Mouse (Mus musculus) lung, embryonic 15.5 days (tissue): Measurements from ENCODE around the gene Ppm1j. TPM values are rescaled to one million over a fixed set of nuclear protein-coding genes. Genes with fewer than 3 reads are reported as not detected.

Experiments used
- ATAC-seq: fragments of 200-750 bp; cut with Nextera tagmentation; 2 replicates; pipeline ENCODE4 v1.8.0; 2017; ENCODE audit warnings: moderate number of reproducible peaks, borderline replicate concordance; ENCODE audit not compliant: low FRiP score, low TSS enrichment; ENCODE audit errors: extremely low read depth
- H3K27ac ChIP-seq: fragments of 300-500 bp; sonication (generic); 2 replicates; pipeline ENCODE4 v1.5.1; 2015; ENCODE audit warnings: moderate library complexity, mild to moderate bottlenecking, inconsistent platforms
- H3K27me3 ChIP-seq: fragments of 300-500 bp; sonication (generic); 2 replicates; pipeline ENCODE4 v1.6.1; 2015; ENCODE audit warnings: inconsistent platforms
- H3K36me3 ChIP-seq: fragments of 300-500 bp; sonication (generic); 2 replicates; pipeline ENCODE4 v1.6.1; 2015; ENCODE audit warnings: inconsistent platforms
- H3K4me1 ChIP-seq: fragments of 300-500 bp; sonication (generic); 2 replicates; pipeline ENCODE4 v1.6.1; 2015; ENCODE audit warnings: inconsistent platforms
- H3K4me2 ChIP-seq: fragments of 300-500 bp; sonication (generic); 2 replicates; pipeline ENCODE4 v1.6.1; 2015; ENCODE audit warnings: inconsistent platforms, mild to moderate bottlenecking, moderate library complexity
- H3K4me3 ChIP-seq: fragments of 300-500 bp; sonication (generic); 2 replicates; pipeline ENCODE4 v1.5.1; 2015; ENCODE audit warnings: mild to moderate bottlenecking, inconsistent platforms
- H3K9ac ChIP-seq: fragments of 300-500 bp; sonication (generic); 2 replicates; pipeline ENCODE4 v1.6.1; 2015; ENCODE audit warnings: inconsistent platforms
- H3K9me3 ChIP-seq: fragments of 300-500 bp; sonication (generic); 2 replicates; pipeline ENCODE4 v1.6.1; 2016; ENCODE audit warnings: inconsistent platforms
- WGBS: fragments of 180-500 bp; shearing (Covaris S2); methylation state at CpG from one replicate; pipeline ENCODE4 v1.1.7; 2015; 5-methylcytosine and 5-hydroxymethylcytosine counted together
- polyA plus RNA-seq: library from polyadenylated mRNA; unstranded; fragments of >200 nt; fragmentation: Nextera tagmentation; extraction: Ambion mirVana; gene quantifications from 2 replicates; pipeline ENCODE4 v1.2.1, GENCODE M21; 2015

The Ppm1j gene
- polyA plus RNA-seq, 1 experiment from 2014 or later, result 6.0 TPM

DNA sequence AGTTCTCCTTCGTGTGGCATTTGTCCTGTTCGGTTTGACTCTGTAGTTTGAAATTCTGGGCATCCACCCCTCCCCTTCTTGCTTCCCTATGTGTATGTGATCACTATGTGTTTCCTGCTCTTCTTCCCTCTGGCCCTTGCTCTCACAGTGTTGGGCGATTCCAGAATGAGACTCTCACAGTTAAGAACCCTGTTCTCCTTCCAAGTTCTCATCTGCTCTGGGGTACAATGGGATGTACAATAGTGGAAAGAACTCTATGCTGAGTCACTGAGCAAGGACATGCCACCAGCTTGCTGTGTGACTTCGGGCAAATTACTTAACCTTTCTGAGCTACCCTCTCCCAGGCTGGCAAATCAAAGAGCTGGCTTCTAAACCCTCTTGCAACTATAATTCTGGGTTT is 13.1 kb upstream of the Ppm1j start:
- H3K27me3 ChIP-seq, result 0 out of 2 replicates have a peak, but pooled peaks cover 4% of the 10 kb centered on the region
- no peak overlapping the region for H3K9ac ChIP-seq
- no peak for ATAC-seq
- no peak overlapping the region for H3K4me3 ChIP-seq
- H3K9me3 ChIP-seq, result no peaks in the 10 kb centered on the region
- no peak overlapping the region for H3K4me2 ChIP-seq
- H3K36me3 ChIP-seq, result no peaks in the 10 kb centered on the region
- 75% methylated on average over 4 of the region's 4 CpGs for WGBS
- no peak overlapping the region for H3K27ac ChIP-seq
- no peaks in the 10 kb centered on the region for H3K4me1 ChIP-seq

DNA sequence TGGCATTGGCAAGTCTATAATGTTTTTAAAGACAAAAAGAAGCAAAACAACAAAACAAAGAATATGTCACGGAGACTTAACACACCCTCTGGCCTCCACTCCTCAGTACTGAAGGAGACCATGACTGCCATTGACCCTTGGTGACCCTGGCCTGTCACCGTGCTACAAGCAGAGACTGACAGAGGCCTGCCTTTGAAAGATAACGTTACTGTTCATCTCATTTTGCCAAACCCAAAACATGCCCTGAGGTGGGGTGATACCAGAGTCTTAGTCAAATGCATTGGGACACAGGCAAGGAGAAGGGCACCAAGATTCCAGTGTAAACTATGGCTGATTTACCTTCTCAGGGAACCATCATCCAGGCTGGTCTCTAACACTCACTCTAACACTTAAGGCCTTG is 11.7 kb upstream of the Ppm1j start:
- Histone ChIP-seq H3K4me3 (no peak overlapping the region), H3K27ac (no peak overlapping the region), H3K9me3 (no peaks in the 10 kb centered on the region), H3K27me3 (0 out of 2 replicates have a peak, but pooled peaks cover 4% of the 10 kb centered on the region), H3K36me3 (no peaks in the 10 kb centered on the region), H3K4me1 (no peaks in the 10 kb centered on the region), H3K9ac (no peak overlapping the region), H3K4me2 (no peak overlapping the region)
- 52% methylated on average over 3 of the region's 3 CpGs for WGBS
- ATAC-seq, result no peak

DNA sequence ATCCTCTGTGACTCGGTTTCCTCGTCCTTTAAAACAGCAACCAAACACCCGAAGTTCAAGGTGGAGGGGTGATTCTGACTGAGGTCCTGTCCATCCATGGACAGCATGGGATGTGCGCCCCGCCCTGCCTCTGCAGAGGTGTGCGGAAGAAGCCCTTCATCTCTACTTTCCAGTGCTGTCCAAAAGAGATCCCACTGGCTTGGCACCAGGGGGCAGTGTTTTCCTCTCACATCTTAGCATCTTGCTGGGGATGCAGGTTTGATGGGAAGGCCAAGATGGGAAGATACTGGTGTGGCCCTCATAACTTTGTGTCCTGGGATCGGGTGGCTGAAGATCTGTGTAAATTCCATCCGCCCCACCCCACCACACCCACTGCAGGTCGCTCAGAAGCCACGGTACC is 10.8 kb upstream of the Ppm1j start:
- H3K27ac ChIP-seq, result no peak overlapping the region
- no peaks in the 10 kb centered on the region for H3K36me3 ChIP-seq
- H3K27me3 ChIP-seq, result 0 out of 2 replicates have a peak, but pooled peaks cover 4% of the 10 kb centered on the region
- WGBS, result 46% methylated on average over 10 of the region's 10 CpGs
- no peak overlapping the region for H3K9ac ChIP-seq
- no peak overlapping the region for H3K4me3 ChIP-seq
- ATAC-seq, result no peak
- no peak overlapping the region for H3K4me2 ChIP-seq
- H3K9me3 ChIP-seq, result no peaks in the 10 kb centered on the region
- no peaks in the 10 kb centered on the region for H3K4me1 ChIP-seq

DNA sequence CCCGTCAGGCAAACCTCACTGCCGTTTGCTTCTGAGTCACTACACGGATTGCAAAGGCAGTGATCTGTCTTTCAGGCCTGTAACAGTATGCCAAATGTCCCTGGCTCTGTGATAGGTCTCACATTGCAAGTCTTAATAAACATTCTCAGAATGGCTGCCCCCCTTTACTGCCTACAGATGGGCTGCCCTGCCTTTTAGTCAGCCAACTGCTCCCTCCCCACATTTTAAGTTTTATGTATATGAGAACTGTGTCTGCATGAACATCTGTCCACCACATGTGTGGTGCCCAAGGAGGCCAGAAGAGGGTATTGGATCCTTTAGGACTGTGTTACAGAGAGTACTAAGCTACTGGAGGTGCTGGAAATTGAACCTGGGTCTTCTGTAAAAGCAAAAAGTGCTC is 9.9 kb upstream of the Ppm1j start:
- Histone ChIP-seq H3K4me3 (no peak overlapping the region), H3K27me3 (peaks cover 8% of the 10 kb centered on the region), H3K4me2 (no peak overlapping the region), H3K27ac (no peak overlapping the region), H3K9ac (no peak overlapping the region), H3K9me3 (no peaks in the 10 kb centered on the region), H3K36me3 (no peaks in the 10 kb centered on the region), H3K4me1 (no peaks in the 10 kb centered on the region)
- no peak for ATAC-seq
- WGBS, result 41% methylated on average over 3 of the region's 3 CpGs

DNA sequence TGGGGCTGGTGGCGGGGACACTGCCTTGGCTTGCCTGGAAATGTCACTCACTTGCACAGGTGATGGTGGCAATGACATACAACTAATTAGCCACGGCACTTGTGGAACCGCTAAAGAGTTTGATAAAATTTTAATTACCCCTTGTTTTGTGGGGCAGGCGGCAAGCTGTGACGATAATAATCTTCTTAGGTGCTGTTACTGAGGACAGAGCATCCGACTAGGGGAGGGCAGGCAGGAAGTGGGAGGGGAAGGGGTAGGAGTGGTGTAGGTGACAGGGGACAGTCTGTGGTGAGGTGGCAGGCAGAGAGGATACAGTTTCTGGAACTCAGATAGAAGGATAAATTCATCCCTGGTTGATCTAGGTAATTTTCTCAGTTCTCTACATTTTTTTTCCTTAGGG is 9.4 kb upstream of the Ppm1j start:
- WGBS, result 49% methylated on average over 6 of the region's 6 CpGs
- Histone ChIP-seq H3K36me3 (no peaks in the 10 kb centered on the region), H3K9ac (no peak overlapping the region), H3K4me1 (no peaks in the 10 kb centered on the region), H3K4me2 (no peak overlapping the region), H3K27me3 (peaks cover 14% of the 10 kb centered on the region), H3K27ac (no peak overlapping the region), H3K4me3 (no peak overlapping the region), H3K9me3 (no peaks in the 10 kb centered on the region)
- ATAC-seq, result no peak

DNA sequence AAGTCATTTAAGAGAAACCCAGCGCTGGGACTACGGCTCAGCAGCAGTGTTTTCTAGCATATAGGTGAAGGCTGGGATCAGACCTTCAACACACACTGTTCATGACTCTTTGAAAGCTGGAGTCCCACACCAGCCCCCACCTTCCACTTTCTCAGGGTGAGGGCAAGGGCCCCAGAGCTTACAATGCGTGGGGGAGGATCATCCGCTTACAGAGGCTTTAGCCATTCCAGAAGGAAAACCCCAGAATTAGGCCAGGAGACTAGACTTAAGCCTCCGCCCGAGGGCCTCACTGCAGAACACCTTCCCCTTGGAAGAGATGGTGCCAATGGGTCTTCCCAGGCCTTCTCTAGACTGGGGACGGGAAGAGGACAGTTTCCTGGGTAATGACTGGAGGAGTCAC is 7.6 kb upstream of the Ppm1j start:
- no peaks in the 10 kb centered on the region for H3K36me3 ChIP-seq
- H3K4me3 ChIP-seq, result no peak overlapping the region
- WGBS, result 83% methylated on average over 7 of the region's 7 CpGs

DNA sequence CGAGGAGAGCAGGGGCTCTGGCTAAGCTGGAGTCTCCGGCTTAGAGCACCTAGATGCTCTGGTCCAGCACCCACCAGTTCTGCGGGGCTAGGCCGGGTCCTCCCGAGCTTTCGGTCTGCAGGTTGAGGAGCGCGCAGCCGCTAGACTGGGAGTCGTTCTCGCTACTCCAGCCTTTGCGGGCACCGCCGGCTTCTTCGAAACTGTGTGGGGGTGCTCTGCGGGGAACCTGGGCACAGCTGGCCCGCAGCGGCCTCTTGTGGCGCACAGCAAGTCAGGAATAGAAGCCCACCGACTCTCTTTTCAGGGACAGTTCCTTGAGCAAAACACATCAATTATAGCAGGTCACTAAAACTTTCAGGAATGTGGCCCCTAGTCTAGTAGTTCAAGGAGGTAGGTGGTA is 3.5 kb upstream of the Ppm1j start:
- peak overlapping the region; percentile 61 for H3K4me2 ChIP-seq
- peaks cover 27% of the 10 kb centered on the region for H3K4me1 ChIP-seq
- H3K9ac ChIP-seq, result 0 out of 2 replicates have a peak overlapping the region, but pooled peaks have one; percentile 7
- H3K27ac ChIP-seq, result no peak overlapping the region
- H3K9me3 ChIP-seq, result no peaks in the 10 kb centered on the region
- no peak for ATAC-seq
- under 1% methylated on average over 20 of the region's 20 CpGs for WGBS
- H3K36me3 ChIP-seq, result no peaks in the 10 kb centered on the region
- peaks cover 69% of the 10 kb centered on the region for H3K27me3 ChIP-seq
- peak overlapping the region; percentile 34 for H3K4me3 ChIP-seq

More for the DNA sequence above, 7.6 kb upstream of the Ppm1j start:
- H3K9me3 ChIP-seq, result no peaks in the 10 kb centered on the region
- peaks cover 32% of the 10 kb centered on the region for H3K27me3 ChIP-seq
- H3K4me2 ChIP-seq, result no peak overlapping the region
- H3K9ac ChIP-seq, result no peak overlapping the region
- H3K27ac ChIP-seq, result no peak overlapping the region
- no peak for ATAC-seq
- peaks cover 7% of the 10 kb centered on the region; the same call in 1 of the 2 replicates for H3K4me1 ChIP-seq

DNA sequence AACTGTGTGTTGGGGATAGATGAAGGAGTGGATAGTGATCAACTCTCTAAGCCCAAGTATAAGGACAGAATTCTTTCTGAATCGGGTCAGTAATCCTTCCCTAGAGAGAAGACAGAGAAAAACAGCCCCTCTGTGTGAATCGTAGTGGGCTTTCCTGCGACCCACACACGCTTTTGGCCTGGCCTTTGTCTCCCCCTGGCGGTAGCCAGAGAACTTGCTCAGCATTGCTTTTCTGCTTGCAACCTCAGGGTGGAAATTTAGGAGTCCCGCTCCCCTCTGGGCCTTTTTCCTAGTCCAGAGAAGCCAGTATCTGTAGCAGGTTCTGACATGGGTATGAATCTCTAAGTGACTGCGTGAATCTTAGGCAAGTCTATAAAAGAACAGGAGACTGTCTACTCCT is 907 bp upstream of the Ppm1j start:
- H3K4me2 ChIP-seq, result no peak overlapping the region; the same call in 1 of the 2 replicates
- H3K27me3 ChIP-seq, result peaks cover 84% of the 10 kb centered on the region
- 2% methylated on average over 7 of the region's 7 CpGs for WGBS

DNA sequence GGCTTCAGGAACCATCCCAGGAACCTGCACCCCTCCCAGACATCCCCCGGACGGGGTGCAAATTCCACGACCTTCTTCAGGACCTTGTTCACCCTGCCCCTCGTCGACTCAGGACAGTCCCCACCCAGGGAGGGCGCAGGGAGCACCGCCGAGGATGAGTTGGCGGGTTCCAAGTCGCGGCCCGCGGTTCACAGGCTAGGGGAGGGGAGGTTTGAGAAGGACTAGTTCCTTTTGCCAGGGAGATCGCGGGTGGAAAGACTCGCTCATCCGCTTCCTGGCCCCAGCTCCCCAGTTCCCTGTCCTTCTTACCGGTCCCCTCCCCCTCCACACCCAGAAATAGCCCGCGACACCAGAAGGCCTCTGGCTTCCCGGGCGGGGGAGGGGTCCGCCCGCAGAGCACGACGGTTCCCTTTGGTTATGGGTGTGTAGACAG is 631 bp downstream of the Ppm1j start, which contains the start of gene Fam19a3:
Fam19a3 (minus strand) TSS at position 370 of the 433 bp plus-strand sequence.
- peaks cover 74% of the 10 kb centered on the region for H3K27me3 ChIP-seq
- H3K27ac ChIP-seq, result no peak within 1 kb of the TSS
- ATAC-seq, result 0 out of 2 replicates have a peak, but pooled peaks have one; percentile 1
- peak within 1 kb of the TSS; percentile 98 for H3K4me2 ChIP-seq
- H3K9me3 ChIP-seq, result no peaks in the 10 kb centered on the region
- H3K4me1 ChIP-seq, result peaks cover 29% of the 10 kb centered on the region
- WGBS, result under 1% methylated on average over 26 of the region's 26 CpGs
- H3K4me3 ChIP-seq, result peak within 1 kb of the TSS; percentile 49
- no peaks in the 10 kb centered on the region for H3K36me3 ChIP-seq
- peak within 1 kb of the TSS; percentile 34; the same call in 1 of the 2 replicates for H3K9ac ChIP-seq

More for the DNA sequence above, 907 bp upstream of the Ppm1j start:
- H3K36me3 ChIP-seq, result no peaks in the 10 kb centered on the region
- no peak overlapping the region for H3K4me3 ChIP-seq
- no peak for ATAC-seq
- H3K27ac ChIP-seq, result no peak overlapping the region
- no peaks in the 10 kb centered on the region for H3K9me3 ChIP-seq
- peaks cover 29% of the 10 kb centered on the region for H3K4me1 ChIP-seq
- H3K9ac ChIP-seq, result no peak overlapping the region

DNA sequence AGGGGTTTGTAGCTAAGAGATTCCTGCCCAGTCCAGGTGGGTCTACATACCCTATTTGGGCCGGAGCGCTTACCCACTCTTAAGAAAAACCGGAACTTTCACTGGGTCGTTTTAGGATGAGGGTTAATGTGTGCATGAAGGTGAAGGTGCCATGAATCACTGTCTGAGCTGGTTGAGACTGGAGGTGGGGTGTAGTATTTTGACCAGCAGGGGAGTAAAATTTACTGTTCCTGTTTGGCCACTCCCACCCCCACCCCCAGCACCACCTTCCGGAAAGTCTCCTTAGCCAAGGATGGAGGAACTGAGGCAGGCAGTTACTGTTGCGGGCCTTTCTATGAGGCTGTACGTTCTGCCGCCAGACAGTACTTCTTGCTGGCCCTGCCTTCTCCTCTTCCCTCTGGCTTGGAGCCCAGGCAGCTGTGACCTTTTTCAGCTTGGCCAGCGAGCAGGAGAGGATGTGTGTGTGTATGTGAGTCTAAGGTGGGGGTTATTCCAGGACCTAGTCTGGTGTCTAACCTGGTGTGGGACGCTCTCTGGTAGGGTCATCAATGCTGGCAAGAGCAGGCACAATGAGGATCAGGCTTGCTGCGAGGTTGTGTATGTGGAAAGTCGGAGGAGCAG is 1.3 kb downstream of the Ppm1j start:
- ATAC-seq, result no peak
- Histone ChIP-seq H3K27me3 (peaks cover 67% of the 10 kb centered on the region), H3K4me3 (peak overlapping the region; percentile 49), H3K9me3 (no peaks in the 10 kb centered on the region), H3K4me1 (peaks cover 27% of the 10 kb centered on the region), H3K4me2 (peak overlapping the region; percentile 98), H3K36me3 (no peaks in the 10 kb centered on the region), H3K27ac (no peak overlapping the region), H3K9ac (0 out of 2 replicates have a peak overlapping the region, but pooled peaks have one; percentile 34)
- 20% methylated on average over 12 of the region's 12 CpGs for WGBS

DNA sequence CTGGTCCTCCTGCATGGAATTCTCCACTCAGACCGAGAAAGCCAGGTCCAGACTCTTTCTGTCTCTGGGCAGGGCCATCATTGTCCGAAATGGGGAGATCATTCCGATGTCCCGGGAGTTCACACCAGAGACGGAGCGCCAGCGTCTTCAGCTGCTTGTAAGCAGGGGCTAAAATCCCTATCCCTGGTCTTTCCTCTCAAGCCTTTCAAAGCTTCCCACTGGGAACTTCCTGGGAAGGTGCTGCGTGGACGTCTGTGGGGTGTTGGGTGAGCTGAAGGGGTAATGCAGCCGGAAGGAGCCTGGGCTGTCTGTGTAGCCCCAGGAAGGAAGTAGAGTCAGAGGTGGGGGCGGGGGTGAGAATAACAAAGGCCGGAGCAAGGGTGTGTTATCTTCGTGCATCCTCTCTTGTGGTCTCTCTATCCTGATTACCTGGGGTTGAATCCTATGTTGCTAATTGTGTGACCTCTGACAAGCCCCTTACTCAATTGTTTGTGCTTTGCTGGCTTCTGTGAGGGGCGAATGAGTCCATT is 3.2 kb downstream of the Ppm1j start:
- H3K9ac ChIP-seq, result no peak overlapping the region
- H3K36me3 ChIP-seq, result no peaks in the 10 kb centered on the region
- H3K27me3 ChIP-seq, result peaks cover 48% of the 10 kb centered on the region
- no peak overlapping the region; the same call in 1 of the 2 replicates for H3K4me2 ChIP-seq
- no peak overlapping the region for H3K27ac ChIP-seq
- peaks cover 30% of the 10 kb centered on the region for H3K4me1 ChIP-seq
- WGBS, result 32% methylated on average over 14 of the region's 14 CpGs
- H3K9me3 ChIP-seq, result no peaks in the 10 kb centered on the region
- no peak overlapping the region for H3K4me3 ChIP-seq
- ATAC-seq, result no peak

DNA sequence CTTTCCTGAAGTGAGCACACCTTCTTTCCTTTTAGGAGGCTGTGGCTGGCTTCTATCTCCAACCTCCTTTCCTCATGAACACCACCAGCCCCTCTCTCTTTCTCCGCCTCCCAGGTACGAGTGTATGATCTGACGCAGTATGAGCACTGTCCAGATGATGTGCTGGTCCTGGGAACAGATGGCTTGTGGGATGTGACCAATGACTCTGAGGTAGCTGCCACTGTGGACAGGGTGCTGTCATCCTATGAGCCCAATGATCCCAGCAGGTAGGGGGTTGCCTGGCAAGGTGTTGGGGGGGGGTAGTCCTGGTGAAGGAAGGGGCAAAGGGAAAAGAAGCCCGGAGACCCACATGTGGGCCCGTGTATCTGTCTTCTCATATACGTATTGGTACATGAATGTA is 4.4 kb downstream of the Ppm1j start:
- no peak overlapping the region for H3K4me3 ChIP-seq
- peaks cover 36% of the 10 kb centered on the region for H3K27me3 ChIP-seq
- no peaks in the 10 kb centered on the region for H3K36me3 ChIP-seq
- H3K9me3 ChIP-seq, result no peaks in the 10 kb centered on the region
- no peak overlapping the region for H3K9ac ChIP-seq
- no peak overlapping the region for H3K4me2 ChIP-seq
- ATAC-seq, result no peak
- H3K27ac ChIP-seq, result no peak overlapping the region
- 88% methylated on average over 6 of the region's 6 CpGs for WGBS
- H3K4me1 ChIP-seq, result peaks cover 35% of the 10 kb centered on the region
